Mouse (Mus musculus): ENCODE results near the gene Use1. TPM values are rescaled to one million over a fixed set of nuclear protein-coding genes. Genes with fewer than 3 reads are reported as not detected.

The Use1 gene
- total RNA-seq, 2 experiments from 2014 or later: 84.5 to 94.0 TPM

DNA sequence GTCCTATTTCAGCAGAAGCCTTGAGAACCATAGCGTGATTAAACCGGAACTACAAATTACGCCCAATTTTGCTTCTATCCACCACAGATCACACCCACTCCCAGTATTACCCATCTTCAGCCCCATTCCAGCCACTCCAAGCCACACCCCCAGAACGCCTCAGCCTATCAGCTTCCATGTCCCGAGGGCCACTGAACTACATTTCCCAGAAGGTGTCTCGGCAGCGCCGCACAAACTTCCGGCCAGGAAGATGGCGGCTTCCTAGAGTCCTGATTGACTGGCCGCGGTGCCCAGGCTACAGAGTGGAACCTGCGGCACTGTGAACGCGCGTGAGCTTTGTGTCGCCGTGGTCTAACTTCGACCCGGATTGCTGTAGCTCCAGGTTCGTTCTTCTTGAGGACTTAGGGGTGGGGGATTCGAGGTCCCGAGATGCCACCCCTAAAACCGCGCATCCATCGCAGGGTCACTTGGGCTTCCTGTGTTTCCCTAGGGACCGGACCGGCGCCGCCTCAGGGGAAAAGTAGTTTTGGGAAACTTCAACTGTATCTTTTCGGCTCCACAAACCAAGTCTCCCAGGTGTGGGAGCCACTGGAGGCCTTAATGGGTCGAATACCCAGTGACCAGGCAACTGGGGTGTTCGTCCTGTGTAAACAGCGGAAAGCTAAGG lies 30.1 kb downstream of the Use1 start, which contains the start of gene Babam1:
TSS of gene Babam1 (plus strand) at position 223 of the 667 bp plus-strand sequence.
- intact Hi-C loops (cut with DNase I): no loop called here
- DNase-seq (ENCODE audit: low spot score in 2 of 2): peak; percentile 93 to 94

DNA sequence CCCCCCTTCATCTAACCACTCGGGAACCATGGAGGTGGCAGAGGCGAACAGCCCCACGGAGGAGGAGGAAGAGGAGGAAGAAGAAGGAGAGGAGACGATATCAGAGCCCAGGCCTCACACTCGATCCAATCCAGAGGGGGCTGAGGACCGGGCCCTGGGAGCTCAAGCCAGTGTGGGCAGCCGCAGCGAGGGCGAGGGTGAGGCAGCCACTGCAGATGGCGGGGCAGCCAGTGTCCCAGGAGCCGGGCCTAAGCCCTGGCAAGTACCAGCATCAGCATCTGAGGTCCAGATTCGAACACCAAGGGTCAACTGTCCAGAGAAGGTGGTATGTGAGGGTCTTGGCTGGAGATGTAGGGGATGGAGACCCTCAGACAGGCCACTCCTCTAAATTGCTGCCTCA lies 31.1 kb downstream of the Use1 start:
- no peak for DNase-seq (ENCODE audit: low spot score in 2 of 2)
- intact Hi-C loops (cut with DNase I): no loop called here

DNA sequence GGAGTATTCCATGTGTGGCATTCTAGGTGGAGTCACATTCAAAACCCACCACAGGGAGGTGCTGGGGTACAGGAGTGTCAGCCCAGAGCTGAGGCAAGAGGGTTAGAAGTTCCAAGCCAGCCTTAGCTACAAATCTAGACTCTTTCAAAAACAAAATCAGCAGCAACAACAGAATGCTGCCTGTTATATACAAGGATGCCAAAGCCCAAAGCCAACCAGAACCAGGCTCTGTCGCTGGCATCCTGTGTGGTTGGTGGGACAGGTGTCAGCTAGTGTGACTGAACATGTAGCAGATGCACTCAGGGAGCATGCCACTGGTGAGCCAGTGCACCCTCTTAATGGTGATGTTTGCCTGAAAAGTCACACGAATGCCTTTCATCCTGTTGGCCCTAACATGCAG lies 34.2 kb downstream of the Use1 start:
- intact Hi-C loops (cut with DNase I): no loop called here
- DNase-seq (ENCODE audit: low spot score in 2 of 2): no peak

DNA sequence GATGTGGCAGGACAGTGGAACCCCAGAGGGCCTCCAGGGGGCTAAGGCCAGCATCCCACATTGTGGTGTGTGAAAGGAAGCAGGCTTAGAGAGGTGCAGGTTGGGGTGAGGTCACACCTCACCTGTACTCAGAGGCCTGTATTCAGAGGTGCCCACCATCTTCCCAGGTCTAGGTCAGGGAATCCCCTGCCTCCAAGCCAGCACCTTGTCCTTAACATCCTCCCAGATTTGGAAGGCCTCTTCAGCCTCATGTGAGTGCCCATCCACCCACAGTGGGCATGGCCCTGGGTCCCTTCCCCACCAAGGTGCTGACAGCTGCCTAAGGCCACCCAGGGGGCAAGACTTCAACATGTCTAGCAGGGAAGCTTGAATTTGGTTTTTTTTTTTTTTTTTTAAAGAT lies 34.8 kb downstream of the Use1 start:
- intact Hi-C loops (cut with DNase I): no loop called here
- DNase-seq (ENCODE audit: low spot score in 2 of 2): no peak

DNA sequence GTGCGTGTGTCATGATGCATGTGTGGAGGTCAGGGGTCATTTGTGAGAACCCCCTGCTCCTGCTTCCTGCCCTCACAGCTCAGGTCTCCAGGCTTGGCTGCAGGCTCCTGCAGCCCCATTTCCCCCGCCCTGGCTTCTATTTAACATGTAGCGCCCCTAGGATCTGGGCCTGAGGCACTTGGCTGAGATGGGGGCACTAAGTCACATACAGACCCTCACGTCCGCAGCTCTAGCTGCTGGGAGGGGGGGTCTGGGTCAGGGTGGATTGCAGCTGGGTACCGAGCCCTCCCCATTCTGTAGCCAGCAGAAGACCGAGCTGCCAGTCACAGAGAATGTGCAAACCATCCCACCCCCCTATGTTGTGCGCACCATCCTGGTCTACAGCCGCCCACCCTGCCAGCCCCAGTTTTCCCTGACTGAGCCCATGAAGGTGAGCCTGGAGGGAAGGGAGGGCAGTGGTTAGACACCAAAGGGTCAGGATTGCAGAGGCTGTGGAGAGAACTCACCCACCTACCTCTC lies 35.9 kb downstream of the Use1 start:
- intact Hi-C loops (cut with DNase I): no loop called here
- no peak for DNase-seq (ENCODE audit: low spot score in 2 of 2)

DNA sequence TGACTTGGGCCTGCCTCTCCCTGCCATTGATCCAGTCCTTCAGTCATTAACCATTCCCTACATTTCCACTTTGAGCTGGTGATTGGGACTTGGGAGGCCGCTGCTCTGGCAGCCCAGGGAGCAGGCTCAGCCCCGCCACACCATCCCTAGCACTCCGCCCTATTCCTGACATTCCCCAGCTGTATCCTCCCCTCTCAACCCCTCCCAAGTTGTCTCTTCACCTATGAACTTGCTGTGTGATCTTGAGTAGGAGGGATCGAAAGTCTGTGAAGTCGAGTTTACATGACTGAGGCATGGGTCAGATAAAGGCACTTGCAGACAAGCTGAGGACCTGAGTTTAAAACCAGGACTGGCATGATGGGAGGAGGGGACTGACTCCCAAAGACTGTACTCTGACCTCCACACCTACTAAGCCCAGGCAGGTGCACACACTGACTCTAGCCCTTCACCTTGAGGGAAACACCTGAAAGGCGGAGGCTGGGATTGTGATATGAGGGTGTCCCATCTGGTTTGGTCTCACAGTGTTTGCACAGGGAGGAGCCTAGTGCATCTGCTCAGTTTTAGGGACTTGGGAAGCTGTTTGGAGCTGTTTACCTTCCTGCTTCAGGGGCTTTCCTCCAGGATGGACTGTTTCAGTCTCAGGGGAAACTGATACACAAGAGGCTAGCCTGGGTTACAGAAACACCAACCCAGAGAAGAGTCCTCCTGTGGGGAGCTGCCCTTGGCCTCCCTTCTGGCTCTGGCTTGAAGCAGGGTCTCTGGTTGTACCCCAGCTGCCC lies 36.6 kb downstream of the Use1 start:
- DNase-seq (ENCODE audit: low spot score in 2 of 2): no peak
- intact Hi-C loops (cut with DNase I): no loop called here

DNA sequence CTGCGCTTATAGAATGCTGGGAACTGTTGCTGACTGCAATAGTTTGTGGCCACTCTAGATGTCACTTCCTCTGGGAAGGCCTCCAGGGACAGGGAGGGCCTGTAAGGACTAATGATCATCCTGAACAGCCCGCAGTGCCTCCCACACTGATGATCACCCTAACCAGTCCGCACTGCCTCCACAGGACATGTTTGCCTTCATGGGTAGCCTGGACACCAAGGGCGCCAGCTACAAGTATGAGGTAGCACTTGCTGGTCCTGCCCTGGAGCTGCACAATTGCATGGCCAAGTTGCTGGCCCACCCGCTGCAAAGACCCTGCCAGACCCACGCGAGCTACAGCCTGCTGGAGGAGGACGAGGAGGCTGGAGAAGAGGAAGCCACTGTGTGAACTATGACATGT lies 37.4 kb downstream of the Use1 start:
- no peak for DNase-seq (ENCODE audit: low spot score in 2 of 2)
- intact Hi-C loops (cut with DNase I): no loop called here

DNA sequence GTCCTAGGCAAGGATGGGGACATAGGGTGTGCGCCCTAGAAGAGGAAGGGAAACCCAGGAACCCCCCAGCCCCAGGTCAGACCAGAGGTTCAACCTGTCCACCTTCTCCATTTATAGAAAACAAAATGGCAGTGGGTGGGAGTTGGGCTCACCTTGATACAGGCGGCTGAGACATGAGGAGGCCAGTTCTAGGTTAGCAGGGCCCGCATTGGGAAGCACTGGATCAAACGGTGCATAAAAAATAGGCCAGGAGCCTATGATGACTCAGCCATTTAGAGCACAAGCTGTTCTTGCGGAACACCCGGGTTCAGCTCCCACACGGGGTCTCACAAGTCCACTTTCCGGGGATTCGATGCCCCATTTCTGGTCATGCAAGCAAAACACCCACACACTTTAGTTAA lies 38.3 kb downstream of the Use1 start:
- no peak for DNase-seq (ENCODE audit: low spot score in 2 of 2)
- intact Hi-C loops (cut with DNase I): no loop called here

DNA sequence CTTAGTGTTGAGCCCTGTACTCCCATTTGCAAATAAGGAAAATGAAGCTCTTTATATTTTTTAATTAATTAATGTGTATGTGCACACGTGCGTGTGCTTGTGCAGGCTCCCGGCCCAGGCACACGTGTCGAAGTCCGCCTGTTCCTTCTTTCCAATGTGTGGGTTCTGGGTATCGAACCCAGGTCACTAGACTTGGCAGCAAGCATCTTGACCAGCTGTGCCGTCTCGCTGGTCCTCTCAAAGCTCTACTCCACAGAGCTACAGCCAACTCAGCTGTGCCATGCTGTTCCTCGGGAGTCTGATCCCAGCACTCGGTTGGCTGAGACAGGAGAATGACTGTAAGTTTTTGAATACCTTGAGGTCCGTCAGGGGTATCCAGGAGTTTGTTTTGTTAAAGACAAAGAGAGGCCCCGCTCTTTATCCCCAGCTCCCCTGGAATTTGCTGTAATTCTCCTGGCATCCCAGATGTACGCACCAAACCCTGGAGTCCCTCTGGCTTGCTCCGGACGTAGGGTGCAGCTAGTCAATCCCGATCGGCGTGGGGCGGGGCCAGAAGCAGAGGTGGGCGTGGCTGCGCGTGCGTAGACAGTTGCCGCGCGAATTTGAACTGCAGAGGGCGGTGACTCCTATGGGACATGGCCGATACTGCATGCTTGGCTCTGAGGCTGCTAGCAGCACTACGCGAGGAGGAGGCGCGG lies 38.9 kb downstream of the Use1 start, which contains the start of gene Ankle1:
TSS of gene Ankle1 (plus strand) at position 610 of the 698 bp plus-strand sequence.
- intact Hi-C loops (cut with DNase I): no loop called here
- DNase-seq (ENCODE audit: low spot score in 2 of 2): peak; percentile 93

DNA sequence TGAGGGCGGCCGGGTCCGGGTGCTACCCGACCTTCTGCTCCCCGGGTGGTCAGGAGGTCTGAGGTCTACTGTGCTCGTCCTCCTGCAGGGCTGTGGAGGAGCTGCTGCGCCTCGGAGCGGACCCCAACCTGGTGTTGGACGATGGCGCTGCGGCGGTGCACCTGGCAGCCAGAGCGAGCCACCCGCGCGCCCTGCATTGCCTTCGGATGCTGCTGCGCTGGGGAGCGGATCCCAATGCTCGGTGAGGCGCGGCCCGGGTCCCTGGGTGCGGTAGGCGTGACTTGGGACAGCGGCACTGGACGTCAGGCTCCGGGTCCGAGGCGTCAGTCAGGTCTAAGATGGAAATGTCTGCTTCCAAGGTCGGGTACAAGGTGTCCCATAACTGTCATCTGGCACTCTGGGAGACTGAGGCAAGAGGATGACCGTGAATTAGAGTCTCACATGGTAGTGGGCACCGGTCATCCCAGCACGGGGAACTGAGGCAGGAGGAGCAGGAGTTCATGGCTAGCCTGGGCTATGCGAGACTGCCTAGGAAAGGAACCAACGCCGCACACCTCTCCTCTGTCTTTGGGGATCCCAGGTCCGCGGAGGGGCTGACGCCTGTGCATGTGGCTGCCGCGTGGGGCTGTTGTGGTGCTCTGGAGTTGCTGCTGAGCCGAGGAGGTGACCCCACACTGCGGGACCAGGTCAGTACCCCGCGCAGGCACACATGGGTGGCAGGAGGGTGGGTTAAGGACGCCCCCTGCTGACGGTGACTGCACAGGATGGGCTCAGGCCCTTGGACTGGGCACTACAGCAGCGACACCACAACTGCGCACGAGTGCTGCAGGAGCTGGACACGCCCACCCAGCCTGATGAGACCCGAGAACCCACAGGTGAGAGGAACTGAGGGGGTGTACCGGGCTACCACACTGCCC lies 39.7 kb downstream of the Use1 start:
- no peak for DNase-seq (ENCODE audit: low spot score in 2 of 2)
- intact Hi-C loops (cut with DNase I): no loop called here

DNA sequence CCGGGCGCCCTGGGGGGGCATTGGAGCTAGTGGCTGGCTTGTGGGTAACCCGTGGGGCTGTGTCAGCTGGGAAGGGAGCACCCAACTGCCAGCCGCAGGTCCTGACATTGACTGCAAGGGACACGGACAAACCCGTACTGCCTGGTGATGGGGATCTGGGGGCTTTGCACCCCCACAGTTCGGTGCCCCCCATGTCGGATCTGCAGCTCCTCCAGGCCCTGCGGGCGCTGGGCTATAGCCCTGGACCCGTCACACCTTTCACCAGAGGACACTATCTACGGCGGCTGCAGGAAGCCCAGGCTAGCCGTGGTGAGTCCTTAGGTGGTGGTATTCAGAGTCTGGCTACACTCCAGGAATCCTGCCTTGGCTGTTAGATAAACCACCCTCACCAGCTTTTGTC lies 40.8 kb downstream of the Use1 start:
- DNase-seq (ENCODE audit: low spot score in 2 of 2): no peak
- intact Hi-C loops (cut with DNase I): no loop called here

DNA sequence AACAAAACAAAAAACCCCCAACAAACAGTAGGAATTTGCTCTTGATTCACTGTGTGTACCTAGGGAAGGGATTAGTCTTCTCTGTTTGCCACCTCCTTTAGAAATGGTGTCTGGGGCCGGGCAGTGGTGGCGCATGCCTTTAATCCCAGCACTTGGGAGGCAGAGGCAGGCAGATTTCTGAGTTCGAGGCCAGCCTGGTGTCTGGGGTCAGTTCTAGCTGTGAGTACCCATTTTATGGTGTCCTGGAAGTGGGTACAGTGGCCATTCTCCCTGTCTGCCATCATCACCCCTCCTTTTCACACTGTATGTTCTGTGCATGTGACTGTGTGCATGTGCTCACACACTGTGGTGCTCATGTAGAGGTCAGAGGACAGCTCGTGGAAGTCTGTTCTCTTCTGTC lies 41.6 kb downstream of the Use1 start:
- intact Hi-C loops (cut with DNase I): no loop called here

DNA sequence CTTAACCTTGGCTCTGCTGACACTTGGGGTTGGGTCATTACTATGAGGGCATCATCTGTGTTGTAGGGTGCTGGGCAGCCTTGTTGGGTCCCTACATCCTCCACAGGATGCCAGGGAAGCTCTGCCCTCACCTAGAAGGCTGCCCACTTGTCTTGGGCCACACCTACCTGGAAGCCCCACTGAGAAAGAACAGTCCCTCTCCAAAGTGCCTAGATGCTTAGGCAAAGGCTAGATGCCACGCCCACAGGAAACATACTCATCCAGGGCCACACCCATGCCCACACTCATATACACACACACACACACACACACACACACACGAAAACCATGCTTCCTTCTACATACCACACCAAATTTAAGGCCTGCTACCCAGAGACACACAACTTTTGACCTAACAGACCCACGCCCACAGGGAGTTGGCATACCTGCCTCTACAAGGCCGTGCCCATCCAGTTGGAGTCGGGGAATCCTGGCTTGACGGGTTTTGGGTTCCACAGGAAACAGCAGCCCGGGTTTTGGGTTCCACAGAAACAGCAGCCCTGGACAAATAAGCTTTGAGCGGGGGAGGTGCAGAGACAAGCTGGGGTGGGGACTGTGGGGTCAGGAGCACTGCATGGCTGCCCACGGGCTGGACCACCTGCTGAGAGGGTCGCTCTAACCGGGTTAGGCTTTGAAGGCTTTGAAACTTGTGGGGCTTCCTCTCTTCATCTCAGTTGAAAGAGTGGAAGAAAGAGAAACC lies 45.1 kb downstream of the Use1 start:
- intact Hi-C loops (cut with DNase I): loop anchor here (10.0 kb wide), 1 partner anchor 1113 kb away; no protein-coding TSS in a partner anchor
- DNase-seq (ENCODE audit: low spot score in 2 of 2): no peak

More for the DNA sequence above, 41.6 kb downstream of the Use1 start:
- DNase-seq (ENCODE audit: low spot score in 2 of 2): no peak

Other genes starting within 250 kb of the Use1 start
- gene Myo9b, start 94.1 kb upstream of the Use1 start, total RNA-seq (2021): 10 to 100 TPM; 29.0 to 30.0 TPM
- 10 to 100 TPM; 11.7 to 15.3 TPM for gene Haus8, start 93.9 kb upstream of the Use1 start, total RNA-seq (2021)
- 10 to 100 TPM; 20.2 TPM for gene Ocel1, start 4.5 kb downstream of the Use1 start, total RNA-seq (2021)
- 10 to 100 TPM; 32.2 to 34.2 TPM for gene Nr2f6, start 15.1 kb downstream of the Use1 start, total RNA-seq (2021)
- 1 to 10 TPM; 5.9 to 7.2 TPM for gene Ushbp1, start 29.0 kb downstream of the Use1 start, total RNA-seq (2021)
- 10 to 100 TPM; 87.1 to 91.0 TPM for gene Babam1, start 30.0 kb downstream of the Use1 start, total RNA-seq (2021)
- gene Ankle1, start 39.2 kb downstream of the Use1 start, total RNA-seq (2021): under 1 TPM; 0.29 to 0.38 TPM
- gene Abhd8, start 96.8 kb downstream of the Use1 start, total RNA-seq (2021): 100 to 1,000 TPM; 225 to 230 TPM
- gene Mrpl34, start 98.1 kb downstream of the Use1 start, total RNA-seq (2021): 10 to 100 TPM; 75.5 to 79.8 TPM
- 100 to 1,000 TPM in 1 of 2 experiments, 10 to 100 TPM in 1; 96.0 to 106 TPM for gene Dda1, start 102.4 kb downstream of the Use1 start, total RNA-seq (2021)
- gene Ano8, start 119.1 kb downstream of the Use1 start, total RNA-seq (2021): 10 to 100 TPM; 68.7 to 74.9 TPM
- gene Gtpbp3, start 121.3 kb downstream of the Use1 start, total RNA-seq (2021): 10 to 100 TPM; 29.8 to 30.8 TPM
- 1 to 10 TPM; 6.6 to 7.6 TPM for gene Plvap, start 144.9 kb downstream of the Use1 start, total RNA-seq (2021)
- not detected for gene Ccdc194, start 158.9 kb downstream of the Use1 start, total RNA-seq (2021)
- gene Bst2, start 170.6 kb downstream of the Use1 start, total RNA-seq (2021): 1 to 10 TPM; 2.8 to 4.2 TPM
- 10 to 100 TPM; 32.9 to 38.5 TPM for gene Mvb12a, start 176.1 kb downstream of the Use1 start, total RNA-seq (2021)
- gene Tmem221, start 192.0 kb downstream of the Use1 start, total RNA-seq (2021): under 1 TPM in 1 of 2 experiments, not detected in 1; 0.22 TPM
- under 1 TPM in 1 of 2 experiments, not detected in 1; 0.15 TPM for gene Nxnl1, start 199.8 kb downstream of the Use1 start, total RNA-seq (2021)
- gene Slc27a1, start 202.0 kb downstream of the Use1 start, total RNA-seq (2021): 10 to 100 TPM; 82.0 to 84.3 TPM
- 10 to 100 TPM; 54.4 to 55.4 TPM for gene Pgls, start 225.3 kb downstream of the Use1 start, total RNA-seq (2021)
- 1 to 10 TPM; 3.3 TPM for gene Fam129c, start 230.8 kb downstream of the Use1 start, total RNA-seq (2021)
- 10 to 100 TPM; 59.4 to 64.7 TPM for gene Colgalt1, start 244.2 kb downstream of the Use1 start, total RNA-seq (2021)

All from left cerebral cortex, postnatal 14 days (tissue).